Mouse (Mus musculus): ENCODE results near the gene Med13l.

DNA sequence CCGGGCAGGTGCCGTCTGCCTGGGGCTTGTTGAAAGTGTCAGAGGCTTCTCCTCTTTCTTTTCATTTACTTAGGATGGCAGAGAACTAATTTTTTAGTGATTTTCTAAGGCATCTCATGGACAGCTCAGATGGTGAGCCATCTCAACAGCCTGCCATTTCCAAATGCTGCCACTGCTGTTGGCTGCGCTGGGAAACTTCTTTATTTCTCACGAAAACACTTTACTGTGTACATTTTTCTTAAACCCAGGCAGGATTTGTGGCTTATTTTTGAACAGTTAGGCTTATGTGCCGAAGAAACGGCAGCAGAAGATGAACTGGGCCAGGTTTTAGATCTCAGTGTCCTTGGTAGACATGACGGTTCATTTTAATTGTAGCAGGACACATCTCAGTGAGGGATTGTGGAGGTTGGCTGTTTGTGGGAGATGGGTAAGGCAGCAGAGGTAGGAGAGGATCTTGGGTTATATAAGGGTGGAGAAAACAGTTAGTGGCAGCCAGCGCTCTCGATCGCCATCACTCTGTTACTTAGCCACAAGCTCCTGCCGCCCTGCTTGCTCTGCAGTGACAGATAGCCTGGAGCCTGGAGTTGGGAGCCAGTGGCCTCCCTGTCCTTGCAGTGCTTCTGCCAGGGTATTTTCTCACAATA is 45.1 kb downstream of the Med13l start:
- TF ChIP-seq CTCF (IDR thresholded peaks at IDR 0.05; ENCODE audit: low read depth, low read length) (no peak), POLR2A (IDR thresholded peaks at IDR 0.05; ENCODE audit: extremely low read depth, insufficient read depth, low read length) (no peak)

Measured in liver, adult 2 months (tissue).